16 mouse cellular contexts compared by ENCODE assay signal in the genomic region with DNA sequence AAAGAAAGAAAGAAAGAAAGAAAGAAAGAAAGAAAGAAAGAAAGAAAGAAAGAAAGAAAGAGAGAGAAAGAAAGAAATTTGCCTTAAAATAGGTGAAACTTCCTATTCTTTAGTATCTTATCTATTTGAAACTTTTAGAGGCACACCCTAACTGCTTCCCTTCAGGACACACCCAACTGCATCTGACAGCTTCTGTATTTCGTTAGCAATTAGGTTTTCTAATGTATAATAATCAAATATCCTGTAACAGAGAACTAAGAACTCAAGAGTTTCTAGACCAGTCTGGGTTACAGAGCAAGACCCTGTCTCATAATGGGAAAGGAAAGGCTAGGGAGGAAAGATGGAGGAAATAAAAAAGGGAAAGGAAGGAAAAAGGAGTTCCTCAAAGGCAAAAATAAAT. TPM values are rescaled to one million over a fixed set of nuclear protein-coding genes. Genes with fewer than 3 reads are reported as not detected.
"Had no signal": no experiment of that assay in that cellular context is flagged by ENCODE, and none has a peak within 500 bp of the region (broad histone marks: within the 10 kb centered on the region; RNA-seq: fewer than 3 reads in every experiment).

No protein-coding gene starts in this region.

- H3K4me3 ChIP-seq: limb, embryonic 12.5 days; lung, embryonic 15.5 days; megakaryocyte, embryonic 14.5 days; midbrain, embryonic 15.5 days; neural tube, embryonic 13.5 days; stomach, embryonic 15.5 days had no signal

- DNase-seq: kidney, adult 8-10 months; lung, postnatal 14 days; retina, postnatal 1 day; right cerebral cortex, postnatal 14 days; thymus, adult 2 months; thymus, postnatal 36 days had no signal

- ATAC-seq: intestine, postnatal 0 days; midbrain, embryonic 15.5 days had no signal

- H3K27ac ChIP-seq: limb, embryonic 12.5 days; lung, embryonic 15.5 days; macrophage; midbrain, embryonic 15.5 days; neural tube, embryonic 13.5 days; stomach, embryonic 15.5 days had no signal

- H3K9ac ChIP-seq: limb, embryonic 12.5 days; lung, embryonic 15.5 days; midbrain, embryonic 15.5 days; neural tube, embryonic 13.5 days; stomach, embryonic 15.5 days had no signal

- H3K36me3 ChIP-seq: stomach, embryonic 15.5 days had no signal

- H3K4me2 ChIP-seq: limb, embryonic 12.5 days; lung, embryonic 15.5 days; midbrain, embryonic 11.5 days; midbrain, embryonic 15.5 days; neural tube, embryonic 13.5 days; stomach, embryonic 15.5 days had no signal

- H3K27me3 ChIP-seq: limb, embryonic 12.5 days; lung, embryonic 15.5 days; megakaryocyte, embryonic 14.5 days; midbrain, embryonic 15.5 days; neural tube, embryonic 13.5 days; stomach, embryonic 15.5 days had no signal

- H3K9me3 ChIP-seq: lung, embryonic 15.5 days; megakaryocyte, embryonic 14.5 days; midbrain, embryonic 15.5 days; neural tube, embryonic 13.5 days; stomach, embryonic 15.5 days had no signal

RNA-seq across cellular contexts. Expression of gene Rem2, which starts 51.3 kb away (rescaled TPM):
- total RNA-seq: liver, adult 2 months had no signal
- polyA plus RNA-seq: macrophage had no signal
